Mouse (Mus musculus) hindbrain, embryonic 15.5 days (tissue): ENCODE results near the gene Arcn1. TPM values are rescaled to one million over a fixed set of nuclear protein-coding genes. Genes with fewer than 3 reads are reported as not detected.

Source experiments
- ATAC-seq: fragments of 200-750 bp; cut with Nextera tagmentation; 2 replicates; pipeline ENCODE4 v1.8.0; 2017; ENCODE audit warnings: low read depth, moderate number of reproducible peaks, moderate TSS enrichment; ENCODE audit not compliant: low FRiP score
- H3K27ac ChIP-seq: fragments of 300-500 bp; sonication (generic); replicated peaks from 2 replicates; pipeline ENCODE4 v1.5.1; 2015; ENCODE audit warnings: mild to moderate bottlenecking, inconsistent platforms
- H3K27me3 ChIP-seq: fragments of 300-500 bp; sonication (generic); 2 replicates; pipeline ENCODE4 v1.6.1; 2015; ENCODE audit warnings: control low read depth, inconsistent platforms
- H3K36me3 ChIP-seq: fragments of 300-500 bp; sonication (generic); 2 replicates; pipeline ENCODE4 v1.6.1; 2015; ENCODE audit warnings: control low read depth, inconsistent platforms
- H3K4me1 ChIP-seq: fragments of 300-500 bp; sonication (generic); replicated peaks from 2 replicates; pipeline ENCODE4 v1.6.1; 2015; ENCODE audit warnings: control low read depth, inconsistent platforms
- H3K4me2 ChIP-seq: fragments of 300-500 bp; sonication (generic); 2 replicates; pipeline ENCODE4 v1.6.1; 2015; ENCODE audit warnings: moderate library complexity, mild to moderate bottlenecking, inconsistent platforms
- H3K4me3 ChIP-seq: fragments of 300-500 bp; sonication (generic); 2 replicates; pipeline ENCODE4 v1.5.1; 2015; ENCODE audit warnings: mild to moderate bottlenecking, inconsistent platforms
- H3K9ac ChIP-seq: fragments of 300-500 bp; sonication (generic); 2 replicates; pipeline ENCODE4 v1.6.1; 2015; ENCODE audit warnings: inconsistent platforms
- H3K9me3 ChIP-seq: fragments of 300-500 bp; sonication (generic); 2 replicates; pipeline ENCODE4 v1.6.1; 2016; ENCODE audit warnings: control low read depth, inconsistent platforms
- WGBS: fragments of 180-500 bp; shearing (Covaris S2); methylation state at CpG from one replicate; pipeline ENCODE4 v1.1.7; 2015; 5-methylcytosine and 5-hydroxymethylcytosine counted together
- polyA plus RNA-seq: library from polyadenylated mRNA; unstranded; fragments of >200 nt; fragmentation: Nextera tagmentation; extraction: Ambion mirVana; gene quantifications from 2 replicates; pipeline ENCODE4 v1.2.1, GENCODE M21; 2015

Gene Arcn1
- polyA plus RNA-seq, 1 experiment from 2014 or later = 135 TPM

GRCm38 (mm10) chr9:44699196-44699595 lies 68.4 kb downstream of the Arcn1 start:
- H3K4me2 ChIP-seq = no peak overlapping the region
- no peak overlapping the region for H3K9ac ChIP-seq
- H3K4me3 ChIP-seq = no peak overlapping the region
- H3K36me3 ChIP-seq = peaks cover 69% of the 10 kb centered on the region
- no peaks in the 10 kb centered on the region for H3K4me1 ChIP-seq
- WGBS = 95% methylated on average over 10 of the region's 10 CpGs
- no peak overlapping the region for H3K27ac ChIP-seq
- ATAC-seq = no peak
- H3K27me3 ChIP-seq = no peaks in the 10 kb centered on the region
- H3K9me3 ChIP-seq = no peaks in the 10 kb centered on the region

- no peaks in the 10 kb centered on the region for H3K9me3 ChIP-seq
- H3K27ac ChIP-seq = no peak overlapping the region
- no peak for ATAC-seq
- H3K36me3 ChIP-seq = peaks cover 83% of the 10 kb centered on the region
- H3K27me3 ChIP-seq = no peaks in the 10 kb centered on the region
- H3K4me2 ChIP-seq = no peak overlapping the region
- WGBS = 93% methylated on average over 15 of the region's 16 CpGs
- H3K4me1 ChIP-seq = no peaks in the 10 kb centered on the region
- H3K9ac ChIP-seq = no peak overlapping the region
- H3K4me3 ChIP-seq = no peak overlapping the region
These were observed 69.8 kb downstream of the Arcn1 start for GRCm38 (mm10) chr9:44697866-44698265.

- Histone ChIP-seq H3K4me2 (no peak overlapping the region), H3K4me3 (no peak overlapping the region), H3K9ac (no peak overlapping the region), H3K9me3 (no peaks in the 10 kb centered on the region), H3K27me3 (no peaks in the 10 kb centered on the region), H3K27ac (no peak overlapping the region), H3K36me3 (peaks cover 64% of the 10 kb centered on the region), H3K4me1 (0 out of 2 replicates have a peak, but pooled peaks cover 4% of the 10 kb centered on the region)
- WGBS = 78% methylated on average over 11 of the region's 11 CpGs
- ATAC-seq = no peak
These were observed 74.6 kb downstream of the Arcn1 start for GRCm38 (mm10) chr9:44693071-44693470.

- Histone ChIP-seq H3K4me2 (no peak overlapping the region), H3K9ac (no peak overlapping the region), H3K27ac (peak overlapping the region; percentile 50), H3K36me3 (peaks cover 58% of the 10 kb centered on the region), H3K27me3 (no peaks in the 10 kb centered on the region), H3K4me1 (peaks cover 8% of the 10 kb centered on the region), H3K4me3 (no peak overlapping the region), H3K9me3 (no peaks in the 10 kb centered on the region)
- no peak for ATAC-seq
- 73% methylated on average over 21 of the region's 21 CpGs for WGBS
These were observed 75.7 kb downstream of the Arcn1 start for GRCm38 (mm10) chr9:44691671-44692520.

Other genes starting within 250 kb of the Arcn1 start
- 0.09 TPM in 1 of 2 replicates, not detected in the other for gene Cxcr5, start 206.0 kb downstream of the Arcn1 start, polyA plus RNA-seq
- gene Ddx6, start 163.0 kb downstream of the Arcn1 start, polyA plus RNA-seq = 13.6 and 18.5 TPM in 2 replicates
- gene Treh, start 94.6 kb downstream of the Arcn1 start, polyA plus RNA-seq = not detected in 2 replicates
- gene Phldb1, start 32.6 kb downstream of the Arcn1 start, polyA plus RNA-seq = 46.4 and 46.8 TPM in 2 replicates
- gene Ift46, start 63 bp upstream of the Arcn1 start, polyA plus RNA-seq = 153 and 158 TPM in 2 replicates
- gene Tmem25, start 31.5 kb upstream of the Arcn1 start, polyA plus RNA-seq = 20.2 and 22.7 TPM in 2 replicates
- gene Ttc36, start 35.2 kb upstream of the Arcn1 start, polyA plus RNA-seq = 0.26 and 0.42 TPM in 2 replicates
- 23.2 and 25.9 TPM in 2 replicates for gene Kmt2a, start 113.5 kb upstream of the Arcn1 start, polyA plus RNA-seq
- 802 and 842 TPM in 2 replicates for gene Atp5l, start 152.9 kb upstream of the Arcn1 start, polyA plus RNA-seq
- gene Ube4a, start 197.8 kb upstream of the Arcn1 start, polyA plus RNA-seq = 34.6 and 35.1 TPM in 2 replicates
- gene Cd3g, start 212.6 kb upstream of the Arcn1 start, polyA plus RNA-seq = not detected in 2 replicates
- not detected in 2 replicates for gene Cd3d, start 213.9 kb upstream of the Arcn1 start, polyA plus RNA-seq
- 0.18 TPM in 1 of 2 replicates, not detected in the other for gene Cd3e, start 241.8 kb upstream of the Arcn1 start, polyA plus RNA-seq